Mouse (Mus musculus) left cerebral cortex, adult 6 months (tissue): ENCODE data around the gene Vps37b. TPM values are rescaled to one million over a fixed set of nuclear protein-coding genes. Genes with fewer than 3 reads are reported as not detected.

Experiments used
- long read RNA-seq, 2 experiments: library from polyadenylated mRNA; unstranded; transcript quantifications; one replicate each; pipeline ENCODE4 v2.0.0; 2019 to 2020
- polyA plus RNA-seq: library from polyadenylated mRNA; unstranded; fragments of <200 nt; fragmentation: Nextera tagmentation; gene quantifications from 2 replicates; pipeline ENCODE4 v1.2.3, GENCODE M21; 2021

Vps37b gene
- polyA plus RNA-seq = 13.1 and 26.3 TPM in 2 replicates
- long read RNA-seq, experiment 1, transcript Vps37b-201 (4 exons, 2,522 nt) = major isoform, 229 of 243 reads
- long read RNA-seq, experiment 1, partial matches to known transcripts = 11 of 243 reads
- long read RNA-seq, experiment 1, other reads (novel, unspliced or antisense) = 3 of 243 reads
- long read RNA-seq, experiment 2, transcript Vps37b-201 (4 exons, 2,522 nt) = major isoform, 18 of 24 reads
- long read RNA-seq, experiment 2, partial matches to known transcripts = 2 of 24 reads
- long read RNA-seq, experiment 2, other reads (novel, unspliced or antisense) = 4 of 24 reads

DNA sequence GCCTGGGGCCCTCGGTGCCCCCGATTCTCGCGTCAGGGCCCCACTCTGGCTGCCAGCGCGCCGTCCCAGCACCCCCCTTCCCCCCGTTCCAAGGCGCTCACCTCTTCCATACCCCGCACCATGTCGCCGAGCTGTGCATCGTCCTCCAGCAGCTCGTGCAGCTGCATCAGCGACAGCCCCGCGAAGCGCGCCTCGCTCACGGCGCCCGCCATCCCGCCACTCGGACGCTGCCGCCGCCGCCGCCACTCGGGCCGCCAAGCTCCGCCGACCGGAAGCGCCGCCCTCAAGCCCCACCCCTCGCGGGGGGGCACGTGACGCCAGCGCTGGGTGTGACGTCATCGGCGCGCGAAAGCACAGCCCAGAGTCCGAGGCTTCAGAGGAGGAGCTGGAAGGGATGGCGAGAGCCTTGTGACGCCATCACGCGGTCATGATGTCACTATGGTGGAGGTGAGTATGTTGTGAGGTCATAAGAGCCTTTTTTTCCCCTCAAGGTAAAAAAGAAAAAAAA is at the start of gene Vps37b:
Gene Vps37b (minus strand): TSS at position 270 of the 508 bp plus-strand sequence.

DNA sequence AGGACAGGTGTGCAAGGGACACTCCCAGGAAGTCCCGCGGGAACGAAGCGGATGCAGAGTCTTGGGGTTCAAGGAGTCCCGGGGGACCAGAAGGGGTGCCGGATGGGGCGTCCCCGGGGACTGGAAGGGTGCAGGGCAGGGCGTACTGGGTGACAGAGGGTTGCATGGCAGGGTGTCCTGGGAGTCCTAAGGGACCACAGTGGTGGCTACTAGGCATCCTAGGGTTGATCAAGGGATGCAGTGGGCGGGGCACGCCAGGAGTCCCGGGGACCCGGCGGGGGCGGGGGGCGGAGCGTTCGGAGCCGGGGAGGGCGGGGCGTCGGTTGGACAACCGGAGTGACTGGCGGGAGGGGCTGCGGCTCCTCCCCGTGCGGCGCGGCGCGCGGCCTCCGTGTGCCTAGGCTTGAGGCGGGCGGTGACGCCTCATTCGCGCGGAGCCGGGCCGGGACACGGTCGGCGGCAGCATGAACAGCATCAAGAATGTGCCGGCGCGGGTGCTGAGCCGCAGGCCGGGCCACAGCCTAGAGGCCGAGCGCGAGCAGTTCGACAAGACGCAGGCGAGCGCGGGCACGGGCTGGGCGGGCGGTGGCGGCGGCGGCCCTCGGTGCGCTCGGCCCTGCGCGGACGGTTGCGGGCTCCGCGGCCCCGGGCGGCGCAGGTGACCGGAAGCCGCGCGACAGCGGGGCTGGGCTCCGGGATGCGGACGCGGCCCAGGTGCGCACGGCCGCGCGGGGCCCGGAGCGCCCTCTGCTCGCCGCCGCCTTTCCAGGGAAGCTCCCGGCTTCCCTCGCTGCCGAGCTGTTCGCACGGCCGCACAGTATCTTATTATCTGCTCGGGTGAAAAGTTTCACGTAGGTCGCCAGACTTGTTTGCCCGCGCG is 58.5 kb downstream of the Vps37b start, which contains the start of gene Hip1r:
Gene Hip1r (plus strand): TSS at position 330 of the 880 bp plus-strand sequence.

Other genes with a start within 250 kb of the Vps37b start
- 0.09 TPM in 1 of 2 replicates, not detected in the other for gene Hcar2, start 166.8 kb downstream of the Vps37b start, polyA plus RNA-seq
- gene Hcar1, start 152.2 kb downstream of the Vps37b start, polyA plus RNA-seq = 0.38 and 0.56 TPM in 2 replicates
- 93.0 and 152 TPM in 2 replicates for gene Denr, start 125.1 kb downstream of the Vps37b start, polyA plus RNA-seq
- not detected in 2 replicates for gene Gm43518, start 104.9 kb downstream of the Vps37b start, polyA plus RNA-seq
- gene Ccdc62, start 101.6 kb downstream of the Vps37b start, polyA plus RNA-seq = 1.8 and 3.2 TPM in 2 replicates
- gene Hip1r, start 58.6 kb downstream of the Vps37b start, polyA plus RNA-seq = 10.4 and 11.5 TPM in 2 replicates
- gene Abcb9, start 63.5 kb upstream of the Vps37b start, polyA plus RNA-seq = 28.7 and 35.1 TPM in 2 replicates
- gene Ogfod2, start 80.0 kb upstream of the Vps37b start, polyA plus RNA-seq = 46.6 and 68.3 TPM in 2 replicates
- 105 and 120 TPM in 2 replicates for gene Arl6ip4, start 83.8 kb upstream of the Vps37b start, polyA plus RNA-seq
- gene Pitpnm2, start 217.5 kb upstream of the Vps37b start, polyA plus RNA-seq = 35.1 and 39.8 TPM in 2 replicates